Mouse (Mus musculus) liver, embryonic 12.5 days (tissue): Measurements from ENCODE around the gene Prss2. TPM values are rescaled to one million over a fixed set of nuclear protein-coding genes. Genes with fewer than 3 reads are reported as not detected.
"Not testable (repeated sequence)": the region's sequence is repeated elsewhere in the genome, so short reads cannot be mapped to it uniquely, and the experiment has no call there.

ENCODE experiments used
- ATAC-seq: fragments of 200-750 bp; cut with Nextera tagmentation; 2 replicates; pipeline ENCODE4 v1.8.0; 2017; ENCODE audit warnings: moderate number of reproducible peaks, mild to moderate bottlenecking, moderate library complexity
- H3K27ac ChIP-seq: fragments of 300-500 bp; sonication (generic); 2 replicates; pipeline ENCODE4 v1.5.1; 2016; ENCODE audit warnings: mild to moderate bottlenecking
- H3K27me3 ChIP-seq: fragments of 300-500 bp; sonication (generic); replicated peaks from 2 replicates; pipeline ENCODE4 v1.6.1; 2016; ENCODE audit warnings: mild to moderate bottlenecking, moderate library complexity
- H3K36me3 ChIP-seq: fragments of 300-500 bp; sonication (generic); 2 replicates; pipeline ENCODE4 v1.6.1; 2016; ENCODE audit warnings: mild to moderate bottlenecking, moderate library complexity
- H3K4me1 ChIP-seq: fragments of 300-500 bp; sonication (generic); 2 replicates; pipeline ENCODE4 v1.6.1; 2016
- H3K4me2 ChIP-seq: fragments of 300-500 bp; sonication (generic); 2 replicates; pipeline ENCODE4 v1.6.1; 2016; ENCODE audit warnings: mild to moderate bottlenecking, moderate library complexity
- H3K4me3 ChIP-seq: fragments of 300-500 bp; sonication (generic); 2 replicates; pipeline ENCODE4 v1.5.1; 2016; ENCODE audit warnings: mild to moderate bottlenecking, moderate library complexity
- H3K9ac ChIP-seq: fragments of 300-500 bp; sonication (generic); 2 replicates; pipeline ENCODE4 v1.6.1; 2016; ENCODE audit warnings: mild to moderate bottlenecking, moderate library complexity
- H3K9me3 ChIP-seq: fragments of 300-500 bp; sonication (generic); replicated peaks from 2 replicates; pipeline ENCODE4 v1.6.1; 2016; ENCODE audit warnings: mild to moderate bottlenecking, moderate library complexity
- WGBS: fragments of 180-500 bp; shearing (Covaris S2); methylation state at CpG from one replicate; pipeline ENCODE4 v1.1.7; 2016; ENCODE audit not compliant: insufficient replicate concordance; 5-methylcytosine and 5-hydroxymethylcytosine counted together
- polyA plus RNA-seq: library from polyadenylated mRNA; unstranded; fragments of >200 nt; fragmentation: Nextera tagmentation; extraction: Ambion mirVana; gene quantifications from 2 replicates; pipeline ENCODE4 v1.2.1, GENCODE M21; 2016

Prss2 gene
- polyA plus RNA-seq, 1 experiment from 2014 or later = not detected

- H3K4me1 ChIP-seq = 0 out of 2 replicates have a peak, but pooled peaks cover 3% of the 10 kb centered on the region
- no peak for ATAC-seq
- H3K27me3 ChIP-seq = no peaks in the 10 kb centered on the region
- no peak overlapping the region for H3K27ac ChIP-seq
- H3K9me3 ChIP-seq = no peaks in the 10 kb centered on the region
- no peaks in the 10 kb centered on the region for H3K36me3 ChIP-seq
- no peak overlapping the region for H3K9ac ChIP-seq
- no peak overlapping the region for H3K4me2 ChIP-seq
- WGBS = 37% methylated on average over 2 of the region's 2 CpGs
- no peak overlapping the region for H3K4me3 ChIP-seq
Observed at GRCm38 (mm10) chr6:41558271-41558670, 36.7 kb downstream of the Prss2 start.

GRCm38 (mm10) chr6:41559331-41559730 lies 37.7 kb downstream of the Prss2 start:
- Histone ChIP-seq H3K4me3 (no peak overlapping the region), H3K27me3 (no peaks in the 10 kb centered on the region), H3K9me3 (no peaks in the 10 kb centered on the region), H3K4me1 (0 out of 2 replicates have a peak, but pooled peaks cover 3% of the 10 kb centered on the region), H3K9ac (no peak overlapping the region), H3K36me3 (no peaks in the 10 kb centered on the region), H3K27ac (no peak overlapping the region), H3K4me2 (no peak overlapping the region)
- WGBS = 56% methylated on average over 3 of the region's 3 CpGs
- no peak for ATAC-seq

GRCm38 (mm10) chr6:41560273-41560672 lies 38.7 kb downstream of the Prss2 start:
- no peaks in the 10 kb centered on the region for H3K9me3 ChIP-seq
- no peak overlapping the region for H3K27ac ChIP-seq
- no peak overlapping the region for H3K4me3 ChIP-seq
- 0 out of 2 replicates have a peak, but pooled peaks cover 3% of the 10 kb centered on the region for H3K4me1 ChIP-seq
- H3K36me3 ChIP-seq = no peaks in the 10 kb centered on the region
- H3K9ac ChIP-seq = no peak overlapping the region
- ATAC-seq = no peak
- H3K27me3 ChIP-seq = no peaks in the 10 kb centered on the region
- WGBS = 57% methylated on average over 2 of the region's 2 CpGs
- H3K4me2 ChIP-seq = no peak overlapping the region

- Histone ChIP-seq H3K4me2 (peak overlapping the region; percentile 44), H3K9ac (no peak overlapping the region), H3K9me3 (no peaks in the 10 kb centered on the region), H3K27ac (no peak overlapping the region), H3K36me3 (no peaks in the 10 kb centered on the region), H3K27me3 (no peaks in the 10 kb centered on the region), H3K4me1 (0 out of 2 replicates have a peak, but pooled peaks cover 3% of the 10 kb centered on the region), H3K4me3 (peak overlapping the region; percentile 43)
- no peak for ATAC-seq
- 72% methylated on average over 4 of the region's 4 CpGs for WGBS
Observed at GRCm38 (mm10) chr6:41562598-41562997, 41.0 kb downstream of the Prss2 start.

- H3K27me3 ChIP-seq, H3K9me3 ChIP-seq: not testable (repeated sequence)
Observed at GRCm38 (mm10) chr6:41563104-41563951, 41.7 kb downstream of the Prss2 start.

GRCm38 (mm10) chr6:41565261-41565660 lies 43.7 kb downstream of the Prss2 start:
- no peaks in the 10 kb centered on the region for H3K36me3 ChIP-seq
- no peak overlapping the region for H3K9ac ChIP-seq
- 74% methylated on average over 1 of the region's 1 CpGs for WGBS
- no peak for ATAC-seq
- no peak overlapping the region for H3K4me2 ChIP-seq
- no peak overlapping the region for H3K4me3 ChIP-seq
- no peak overlapping the region for H3K27ac ChIP-seq
- H3K4me1 ChIP-seq = 0 out of 2 replicates have a peak, but pooled peaks cover 3% of the 10 kb centered on the region
- H3K27me3 ChIP-seq = no peaks in the 10 kb centered on the region
- no peaks in the 10 kb centered on the region for H3K9me3 ChIP-seq

More at GRCm38 (mm10) chr6:41563104-41563951, 41.7 kb downstream of the Prss2 start:
- WGBS = 47% methylated on average over 6 of the region's 23 CpGs
- H3K9ac ChIP-seq, H3K4me1 ChIP-seq, H3K36me3 ChIP-seq, H3K4me2 ChIP-seq, H3K27ac ChIP-seq: not testable (repeated sequence)
- ATAC-seq = peak; percentile 52
- H3K4me3 ChIP-seq = peak overlapping the region; percentile 43

GRCm38 (mm10) chr6:41566965-41567364 lies 45.4 kb downstream of the Prss2 start:
- 72% methylated on average over 4 of the region's 4 CpGs for WGBS
- H3K9me3 ChIP-seq = no peaks in the 10 kb centered on the region
- no peak overlapping the region for H3K27ac ChIP-seq
- H3K9ac ChIP-seq = no peak overlapping the region
- no peak for ATAC-seq
- H3K36me3 ChIP-seq = no peaks in the 10 kb centered on the region
- H3K27me3 ChIP-seq = no peaks in the 10 kb centered on the region
- H3K4me1 ChIP-seq = 0 out of 2 replicates have a peak, but pooled peaks cover 3% of the 10 kb centered on the region
- no peak overlapping the region for H3K4me2 ChIP-seq
- no peak overlapping the region for H3K4me3 ChIP-seq

- Histone ChIP-seq H3K4me3 (no peak overlapping the region), H3K9ac (no peak overlapping the region), H3K9me3 (no peaks in the 10 kb centered on the region), H3K27me3 (no peaks in the 10 kb centered on the region), H3K36me3 (no peaks in the 10 kb centered on the region), H3K4me1 (no peaks in the 10 kb centered on the region), H3K27ac (no peak overlapping the region), H3K4me2 (no peak overlapping the region)
- ATAC-seq = no peak
- 59% methylated on average over 3 of the region's 3 CpGs for WGBS
Observed at GRCm38 (mm10) chr6:41569078-41569477, 47.5 kb downstream of the Prss2 start.

Other genes starting within 250 kb of the Prss2 start
- gene Try4, start 219.5 kb upstream of the Prss2 start, polyA plus RNA-seq = not detected in 2 replicates
- gene Try5, start 204.9 kb upstream of the Prss2 start, polyA plus RNA-seq = not detected in 2 replicates
- gene Try10, start 167.7 kb upstream of the Prss2 start, polyA plus RNA-seq = not detected in 2 replicates
- not detected in 2 replicates for gene Prss3, start 144.1 kb upstream of the Prss2 start, polyA plus RNA-seq
- not detected in 2 replicates for gene Gm5771, start 129.4 kb upstream of the Prss2 start, polyA plus RNA-seq
- gene Gm10334, start 75.6 kb upstream of the Prss2 start, polyA plus RNA-seq = not detected in 2 replicates
- gene Prss1, start 62.9 kb upstream of the Prss2 start, polyA plus RNA-seq = not detected in 2 replicates
- 2.4 and 2.9 TPM in 2 replicates for gene Ephb6, start 83.7 kb downstream of the Prss2 start, polyA plus RNA-seq
- gene Trpv6, start 114.6 kb downstream of the Prss2 start, polyA plus RNA-seq = 0.10 and 0.19 TPM in 2 replicates
- gene Trpv5, start 159.0 kb downstream of the Prss2 start, polyA plus RNA-seq = 0.05 and 0.07 TPM in 2 replicates
- gene Llcfc1, start 162.6 kb downstream of the Prss2 start, polyA plus RNA-seq = not detected in 2 replicates
- gene Kel, start 182.6 kb downstream of the Prss2 start, polyA plus RNA-seq = 275 and 280 TPM in 2 replicates